Mouse (Mus musculus) c-Kit-positive CD71-negative TER-119-negative erythroid progenitor cells, embryonic 14.5 days (primary cell): ENCODE measurements at regions not wholly inside any gene's neighbourhood (a gene's known extent, or its start where the extent isn't known, plus 50 kb on each side); places are given as distances from the start of the nearest gene placed in this dataset.

Source experiments
- DNase-seq: peaks from one replicate; pipeline ENCODE4 v3.0.0-alpha.2; 2013; ENCODE audit warnings: low read depth

GRCm38 (mm10) chr9:84923966-84924365, 388.6 kb upstream of the Gm11114 start:
- no peak for DNase-seq

GRCm38 (mm10) chr9:84936291-84937055, 376.1 kb upstream of the Gm11114 start:
- no peak for DNase-seq

GRCm38 (mm10) chr9:84966558-84967154, 345.9 kb upstream of the Gm11114 start:
- DNase-seq = no peak

GRCm38 (mm10) chr9:84969975-84970608, 342.5 kb upstream of the Gm11114 start:
- DNase-seq = no peak

- no peak for DNase-seq
Observed at GRCm38 (mm10) chr9:84977470-84977869, 335.1 kb upstream of the Gm11114 start.

- DNase-seq = no peak
Observed at GRCm38 (mm10) chr9:85003414-85003813, 309.2 kb upstream of the Gm11114 start.

GRCm38 (mm10) chr9:85011361-85011760, 301.2 kb upstream of the Gm11114 start:
- DNase-seq = no peak

- no peak for DNase-seq
Observed at GRCm38 (mm10) chr9:85048112-85048978, 264.2 kb upstream of the Gm11114 start.

- DNase-seq = no peak
Observed at GRCm38 (mm10) chr9:85052526-85052925, 260.0 kb upstream of the Gm11114 start.

- no peak for DNase-seq
Observed at GRCm38 (mm10) chr9:85079975-85080374, 232.6 kb upstream of the Gm11114 start.

GRCm38 (mm10) chr9:85088556-85089338, 223.8 kb upstream of the Gm11114 start:
- no peak for DNase-seq

GRCm38 (mm10) chr9:85090297-85090696, 222.3 kb upstream of the Gm11114 start:
- DNase-seq = no peak

GRCm38 (mm10) chr9:85095234-85095633, 217.3 kb upstream of the Gm11114 start:
- no peak for DNase-seq

GRCm38 (mm10) chr9:85096520-85096919, 216.1 kb upstream of the Gm11114 start:
- DNase-seq = no peak

GRCm38 (mm10) chr9:85112928-85113327, 199.6 kb upstream of the Gm11114 start:
- no peak for DNase-seq

- no peak for DNase-seq
Observed at GRCm38 (mm10) chr9:85114234-85114633, 198.3 kb upstream of the Gm11114 start.

GRCm38 (mm10) chr9:85120061-85120460, 192.5 kb upstream of the Gm11114 start:
- no peak for DNase-seq

- DNase-seq = no peak
Observed at GRCm38 (mm10) chr9:85121059-85121458, 191.5 kb upstream of the Gm11114 start.

- DNase-seq = no peak
Observed at GRCm38 (mm10) chr9:85123706-85124105, 188.9 kb upstream of the Gm11114 start.

GRCm38 (mm10) chr9:85125775-85126174, 186.8 kb upstream of the Gm11114 start:
- DNase-seq = no peak

GRCm38 (mm10) chr9:85126541-85126940, 186.0 kb upstream of the Gm11114 start:
- DNase-seq = no peak
